Mouse (Mus musculus): ENCODE measurements around the gene Tgm6. TPM values are rescaled to one million over a fixed set of nuclear protein-coding genes. Genes with fewer than 3 reads are reported as not detected.
A peak's percentile ranks its signal among the peaks of the same experiment; 100 is the strongest.

The Tgm6 gene
- polyA plus RNA-seq, 1 experiment from 2014 or later = not detected

DNA sequence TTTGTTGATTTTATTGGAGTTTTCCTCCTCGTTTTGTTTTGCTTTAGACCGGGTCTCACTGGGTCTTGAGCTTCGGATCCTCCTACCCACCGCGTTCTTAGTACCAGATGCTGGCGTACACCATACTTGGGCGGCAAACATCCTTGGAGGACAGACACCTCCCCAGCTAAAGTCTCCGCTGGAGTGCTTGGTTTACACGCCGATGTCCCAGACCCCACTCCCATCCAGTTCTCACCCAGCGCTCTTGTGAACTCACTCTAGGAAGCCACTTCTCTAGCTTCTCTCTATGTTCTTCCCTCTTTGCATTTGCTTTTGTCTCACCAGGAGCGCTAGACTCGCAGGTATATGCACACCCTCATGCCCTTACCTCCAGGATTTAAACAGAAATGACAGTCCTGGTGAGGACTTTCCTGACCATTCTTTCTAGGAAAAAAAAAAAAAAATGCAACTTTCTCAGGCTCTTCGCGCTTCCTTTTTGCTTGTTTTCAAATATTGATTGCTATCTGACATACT lies 67.3 kb downstream of the Tgm6 start:
- peak overlapping the region; percentile 42 for H3K9ac ChIP-seq
- H3K4me2 ChIP-seq = peak overlapping the region; percentile 66
- no peaks in the 10 kb centered on the region for H3K27me3 ChIP-seq
- peak overlapping the region; percentile 87; the same call in 1 of the 2 replicates for H3K27ac ChIP-seq
- peaks cover 26% of the 10 kb centered on the region for H3K36me3 ChIP-seq
- peak overlapping the region; percentile 80 for H3K4me3 ChIP-seq
- no peaks in the 10 kb centered on the region for H3K9me3 ChIP-seq
- peak; percentile 73 for ATAC-seq (ENCODE audit: borderline replicate concordance, extremely low read depth, low FRiP score, low TSS enrichment)
- under 1% methylated on average over 15 of the region's 15 CpGs for WGBS
- peaks cover 16% of the 10 kb centered on the region for H3K4me1 ChIP-seq

DNA sequence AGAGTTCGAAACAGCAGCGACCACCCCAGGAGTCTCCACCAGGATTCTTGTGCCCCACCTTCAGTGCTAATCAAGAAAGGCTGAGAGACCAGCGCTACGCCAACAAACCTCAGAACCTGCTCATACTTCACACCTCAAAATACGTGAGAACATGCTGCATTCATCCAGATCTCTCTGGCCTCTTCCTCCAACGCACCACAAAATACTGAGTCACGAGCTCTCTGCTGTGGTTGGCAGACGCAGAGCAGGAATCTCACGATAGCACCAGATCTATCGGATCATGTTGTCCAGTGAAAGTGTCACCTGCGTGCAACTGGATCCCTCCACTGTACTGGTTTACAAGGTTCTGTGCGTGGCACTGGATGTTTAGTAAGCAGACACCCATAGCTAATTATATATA lies 76.2 kb downstream of the Tgm6 start:
- no peak overlapping the region for H3K9ac ChIP-seq

GRCm38 (mm10) chr2:130194894-130195293 lies 82.7 kb downstream of the Tgm6 start, which contains the start of gene Tmc2:
Tmc2 (plus strand) TSS chr2:130195194.
- H3K36me3 ChIP-seq = no peaks in the 10 kb centered on the region
- no peaks in the 10 kb centered on the region for H3K9me3 ChIP-seq
- H3K27ac ChIP-seq = no peak within 1 kb of the TSS
- no peak for ATAC-seq (ENCODE audit: borderline replicate concordance, extremely low read depth, low FRiP score, low TSS enrichment)
- H3K27me3 ChIP-seq = no peaks in the 10 kb centered on the region
- WGBS = 93% methylated on average over 16 of the region's 16 CpGs
- no peak within 1 kb of the TSS for H3K4me2 ChIP-seq
- H3K4me1 ChIP-seq = no peaks in the 10 kb centered on the region
- H3K9ac ChIP-seq = no peak within 1 kb of the TSS
- H3K4me3 ChIP-seq = no peak within 1 kb of the TSS

More for the DNA sequence above, 76.2 kb downstream of the Tgm6 start:
- Histone ChIP-seq H3K27me3 (no peaks in the 10 kb centered on the region), H3K4me1 (no peaks in the 10 kb centered on the region), H3K36me3 (no peaks in the 10 kb centered on the region), H3K4me3 (no peak overlapping the region), H3K9me3 (no peaks in the 10 kb centered on the region), H3K27ac (no peak overlapping the region), H3K4me2 (no peak overlapping the region)
- no peak for ATAC-seq (ENCODE audit: borderline replicate concordance, extremely low read depth, low FRiP score, low TSS enrichment)
- 85% methylated on average over 12 of the region's 12 CpGs for WGBS

- Histone ChIP-seq H3K9ac (no peak overlapping the region), H3K9me3 (no peaks in the 10 kb centered on the region), H3K27ac (no peak overlapping the region), H3K4me2 (no peak overlapping the region), H3K36me3 (no peaks in the 10 kb centered on the region), H3K4me3 (no peak overlapping the region), H3K27me3 (no peaks in the 10 kb centered on the region), H3K4me1 (no peaks in the 10 kb centered on the region)
- ATAC-seq (ENCODE audit: borderline replicate concordance, extremely low read depth, low FRiP score, low TSS enrichment) = no peak
- WGBS = 65% methylated on average over 5 of the region's 5 CpGs
Observed at GRCm38 (mm10) chr2:130200961-130201360, 88.7 kb downstream of the Tgm6 start.

Other genes with a start within 250 kb of the Tgm6 start
- not detected in 2 replicates for gene Tgm3, start 100.1 kb upstream of the Tgm6 start, polyA plus RNA-seq (2015; fragmentation: Nextera tagmentation; extraction: Ambion mirVana)
- gene Snrpb, start 67.0 kb downstream of the Tgm6 start, polyA plus RNA-seq (2015; fragmentation: Nextera tagmentation; extraction: Ambion mirVana) = 670 and 673 TPM in 2 replicates
- not detected in 2 replicates for gene Tmc2, start 82.8 kb downstream of the Tgm6 start, polyA plus RNA-seq (2015; fragmentation: Nextera tagmentation; extraction: Ambion mirVana)
- 262 and 272 TPM in 2 replicates for gene Nop56, start 162.0 kb downstream of the Tgm6 start, polyA plus RNA-seq (2015; fragmentation: Nextera tagmentation; extraction: Ambion mirVana)
- gene Idh3b, start 172.1 kb downstream of the Tgm6 start, polyA plus RNA-seq (2015; fragmentation: Nextera tagmentation; extraction: Ambion mirVana) = 150 and 158 TPM in 2 replicates
- 1.6 TPM in 2 replicates for gene Ebf4, start 182.8 kb downstream of the Tgm6 start, polyA plus RNA-seq (2015; fragmentation: Nextera tagmentation; extraction: Ambion mirVana)

Measured in lung, embryonic 15.5 days (tissue).